Mouse (Mus musculus) hindbrain, embryonic 14.5 days (tissue): Measurements from ENCODE around the gene Olfr125. TPM values are rescaled to one million over a fixed set of nuclear protein-coding genes. Genes with fewer than 3 reads are reported as not detected.

Experiments used
- ATAC-seq: fragments of 200-750 bp; cut with Nextera tagmentation; 2 replicates; pipeline ENCODE4 v1.8.0; 2017; ENCODE audit warnings: moderate number of reproducible peaks, mild to moderate bottlenecking, moderate TSS enrichment, moderate library complexity; ENCODE audit not compliant: low FRiP score
- DNase-seq: peaks from one replicate; pipeline ENCODE4 v3.0.0-alpha.2; 2015; ENCODE audit warnings: low spot score
- H3K27ac ChIP-seq: fragments of 300-500 bp; sonication (generic); 2 replicates; pipeline ENCODE4 v1.5.1; 2014; ENCODE audit warnings: mild to moderate bottlenecking, moderate library complexity
- H3K27me3 ChIP-seq: fragments of 300-500 bp; sonication (generic); 2 replicates; pipeline ENCODE4 v1.6.1; 2014; ENCODE audit warnings: mild to moderate bottlenecking, low read length, mixed read lengths; ENCODE audit not compliant: control insufficient read depth, insufficient read depth
- H3K36me3 ChIP-seq: fragments of 300-500 bp; sonication (generic); replicated peaks from 2 replicates; pipeline ENCODE4 v1.6.1; 2014; ENCODE audit not compliant: control insufficient read depth, insufficient read depth
- H3K4me1 ChIP-seq: fragments of 300-500 bp; sonication (generic); replicated peaks from 2 replicates; pipeline ENCODE4 v1.6.1; 2014; ENCODE audit warnings: antibody characterized with exemption, low read length, mixed read lengths; ENCODE audit not compliant: control insufficient read depth, insufficient read depth
- H3K4me2 ChIP-seq: fragments of 300-500 bp; sonication (generic); replicated peaks from 2 replicates; pipeline ENCODE4 v1.6.1; 2014; ENCODE audit warnings: mild to moderate bottlenecking, moderate library complexity
- H3K4me3 ChIP-seq: fragments of 300-500 bp; sonication (generic); replicated peaks from 2 replicates; pipeline ENCODE4 v1.5.1; 2014; ENCODE audit warnings: mild to moderate bottlenecking, low read length
- H3K9ac ChIP-seq: fragments of 300-500 bp; sonication (generic); 2 replicates; pipeline ENCODE4 v1.6.1; 2014
- H3K9me3 ChIP-seq: fragments of 300-500 bp; sonication (generic); 2 replicates; pipeline ENCODE4 v1.6.1; 2016; ENCODE audit warnings: low read length; ENCODE audit not compliant: control insufficient read depth
- WGBS: fragments of 180-500 bp; shearing (Covaris S2); extraction: QIAGEN DNeasy Blood & Tissue Kit; methylation state at CpG from one replicate; pipeline ENCODE4 v1.1.7; 2014; 5-methylcytosine and 5-hydroxymethylcytosine counted together
- polyA plus RNA-seq: library from polyadenylated mRNA; unstranded; fragments of >200 nt; fragmentation: Nextera tagmentation; extraction: Ambion mirVana; gene quantifications from 2 replicates; pipeline ENCODE4 v1.2.1, GENCODE M21; 2014

Gene Olfr125
- polyA plus RNA-seq = not detected in 2 replicates

GRCm38 (mm10) chr17:37832649-37833048 is at the start of gene Olfr125:
Olfr125 (plus strand) TSS chr17:37832949.
- H3K4me2 ChIP-seq = no peak within 1 kb of the TSS
- no peaks in the 10 kb centered on the region for H3K36me3 ChIP-seq
- H3K4me3 ChIP-seq = no peak within 1 kb of the TSS
- DNase-seq (no peak), ATAC-seq (no peak)
- H3K4me1 ChIP-seq = no peaks in the 10 kb centered on the region
- H3K27me3 ChIP-seq = no peaks in the 10 kb centered on the region
- H3K9ac ChIP-seq = no peak within 1 kb of the TSS
- H3K27ac ChIP-seq = no peak within 1 kb of the TSS
- no peaks in the 10 kb centered on the region for H3K9me3 ChIP-seq

GRCm38 (mm10) chr17:37793229-37793628 is 39.5 kb upstream of the Olfr125 start, which contains the start of gene Olfr123:
Olfr123 (plus strand) TSS chr17:37793529.
- Histone ChIP-seq H3K4me3 (no peak within 1 kb of the TSS), H3K27me3 (no peaks in the 10 kb centered on the region), H3K4me2 (no peak within 1 kb of the TSS), H3K9me3 (no peaks in the 10 kb centered on the region), H3K36me3 (no peaks in the 10 kb centered on the region), H3K9ac (no peak within 1 kb of the TSS), H3K4me1 (no peaks in the 10 kb centered on the region), H3K27ac (no peak within 1 kb of the TSS)
- DNase-seq (no peak), ATAC-seq (no peak)
- WGBS = 95% methylated on average over 2 of the region's 2 CpGs

- no peaks in the 10 kb centered on the region for H3K9me3 ChIP-seq
- DNase-seq = no peak
- no peaks in the 10 kb centered on the region for H3K36me3 ChIP-seq
- WGBS = 89% methylated on average over 3 of the region's 3 CpGs
- H3K4me1 ChIP-seq = no peaks in the 10 kb centered on the region
- H3K27me3 ChIP-seq = no peaks in the 10 kb centered on the region
- no peak within 1 kb of the TSS for H3K27ac ChIP-seq
- no peak within 1 kb of the TSS for H3K9ac ChIP-seq
- no peak within 1 kb of the TSS for H3K4me3 ChIP-seq
- no peak within 1 kb of the TSS for H3K4me2 ChIP-seq
- no peak for ATAC-seq
Measured at GRCm38 (mm10) chr17:37799588-37799987, 33.2 kb upstream of the Olfr125 start, which contains the start of gene Olfr124. Olfr124 (plus strand) TSS chr17:37799888.

GRCm38 (mm10) chr17:37847183-37847582 is 14.4 kb downstream of the Olfr125 start, which contains the start of gene Olfr126:
Olfr126 (plus strand) TSS chr17:37847483.
- H3K9ac ChIP-seq = no peak within 1 kb of the TSS
- H3K4me1 ChIP-seq = no peaks in the 10 kb centered on the region
- DNase-seq = no peak
- H3K9me3 ChIP-seq = no peaks in the 10 kb centered on the region
- ATAC-seq = no peak
- H3K27ac ChIP-seq = no peak within 1 kb of the TSS
- no peaks in the 10 kb centered on the region for H3K36me3 ChIP-seq
- H3K27me3 ChIP-seq = no peaks in the 10 kb centered on the region
- H3K4me2 ChIP-seq = no peak within 1 kb of the TSS
- H3K4me3 ChIP-seq = no peak within 1 kb of the TSS

GRCm38 (mm10) chr17:37863901-37864300 is 31.2 kb downstream of the Olfr125 start:
- 70% methylated on average over 2 of the region's 2 CpGs for WGBS
- Histone ChIP-seq H3K9ac (no peak overlapping the region), H3K4me2 (no peak overlapping the region), H3K36me3 (no peaks in the 10 kb centered on the region), H3K4me3 (no peak overlapping the region), H3K27me3 (no peaks in the 10 kb centered on the region), H3K9me3 (no peaks in the 10 kb centered on the region), H3K4me1 (no peaks in the 10 kb centered on the region), H3K27ac (no peak overlapping the region)
- ATAC-seq = no peak
- DNase-seq = no peak

- no peak for ATAC-seq
- DNase-seq = no peak
Measured at GRCm38 (mm10) chr17:37869676-37870205, 37.0 kb downstream of the Olfr125 start.

GRCm38 (mm10) chr17:37873830-37874229 is 41.1 kb downstream of the Olfr125 start:
- no peak overlapping the region for H3K27ac ChIP-seq
- H3K27me3 ChIP-seq = no peaks in the 10 kb centered on the region
- H3K4me2 ChIP-seq = no peak overlapping the region
- WGBS = 81% methylated on average over 3 of the region's 3 CpGs
- no peak for DNase-seq
- H3K9ac ChIP-seq = no peak overlapping the region
- H3K9me3 ChIP-seq = no peaks in the 10 kb centered on the region
- H3K36me3 ChIP-seq = no peaks in the 10 kb centered on the region
- ATAC-seq = no peak
- H3K4me1 ChIP-seq = no peaks in the 10 kb centered on the region
- no peak overlapping the region for H3K4me3 ChIP-seq

More at GRCm38 (mm10) chr17:37869676-37870205, 37.0 kb downstream of the Olfr125 start:
- no peak overlapping the region for H3K4me3 ChIP-seq
- H3K4me1 ChIP-seq = no peaks in the 10 kb centered on the region
- no peak overlapping the region for H3K27ac ChIP-seq
- H3K4me2 ChIP-seq = no peak overlapping the region
- no peaks in the 10 kb centered on the region for H3K9me3 ChIP-seq
- H3K27me3 ChIP-seq = no peaks in the 10 kb centered on the region
- WGBS = 15% methylated on average over 8 of the region's 8 CpGs
- no peaks in the 10 kb centered on the region for H3K36me3 ChIP-seq
- H3K9ac ChIP-seq = no peak overlapping the region

Other genes starting within 250 kb of the Olfr125 start
- not detected in 2 replicates for gene Olfr114, start 240.2 kb upstream of the Olfr125 start, polyA plus RNA-seq
- gene Olfr115, start 205.8 kb upstream of the Olfr125 start, polyA plus RNA-seq = not detected in 2 replicates
- not detected in 2 replicates for gene Olfr116, start 205.8 kb upstream of the Olfr125 start, polyA plus RNA-seq
- not detected in 2 replicates for gene Olfr117, start 169.2 kb upstream of the Olfr125 start, polyA plus RNA-seq
- gene Olfr118, start 166.0 kb upstream of the Olfr125 start, polyA plus RNA-seq = not detected in 2 replicates
- gene Olfr119, start 136.4 kb upstream of the Olfr125 start, polyA plus RNA-seq = not detected in 2 replicates
- gene Olfr120, start 111.1 kb upstream of the Olfr125 start, polyA plus RNA-seq = not detected in 2 replicates
- not detected in 2 replicates for gene Olfr121, start 84.1 kb upstream of the Olfr125 start, polyA plus RNA-seq
- not detected in 2 replicates for gene Olfr122, start 64.3 kb upstream of the Olfr125 start, polyA plus RNA-seq
- not detected in 2 replicates for gene Olfr123, start 39.4 kb upstream of the Olfr125 start, polyA plus RNA-seq
- not detected in 2 replicates for gene Olfr124, start 33.1 kb upstream of the Olfr125 start, polyA plus RNA-seq
- gene Olfr126, start 14.5 kb downstream of the Olfr125 start, polyA plus RNA-seq = not detected in 2 replicates
- gene Olfr127, start 67.5 kb downstream of the Olfr125 start, polyA plus RNA-seq = not detected in 2 replicates
- not detected in 2 replicates for gene Olfr128, start 87.6 kb downstream of the Olfr125 start, polyA plus RNA-seq
- gene Olfr761, start 120.1 kb downstream of the Olfr125 start, polyA plus RNA-seq = not detected in 2 replicates
- not detected in 2 replicates for gene Olfr129, start 227.1 kb downstream of the Olfr125 start, polyA plus RNA-seq
- gene Olfr130, start 231.0 kb downstream of the Olfr125 start, polyA plus RNA-seq = not detected in 2 replicates